Mouse (Mus musculus) midbrain, embryonic 13.5 days (tissue): ENCODE results near the gene Mob1b. TPM values are rescaled to one million over a fixed set of nuclear protein-coding genes. Genes with fewer than 3 reads are reported as not detected.

Source experiments
- ATAC-seq: fragments of 200-750 bp; cut with Nextera tagmentation; 2 replicates; pipeline ENCODE4 v1.8.0; 2017; ENCODE audit warnings: mild to moderate bottlenecking, moderate TSS enrichment, moderate library complexity
- H3K27ac ChIP-seq: fragments of 300-500 bp; sonication (generic); 2 replicates; pipeline ENCODE4 v1.5.1; 2015; ENCODE audit warnings: inconsistent platforms, mild to moderate bottlenecking, moderate library complexity
- H3K27me3 ChIP-seq: fragments of 300-500 bp; sonication (generic); 2 replicates; pipeline ENCODE4 v1.6.1; 2015; ENCODE audit warnings: mild to moderate bottlenecking, inconsistent platforms
- H3K36me3 ChIP-seq: fragments of 300-500 bp; sonication (generic); 2 replicates; pipeline ENCODE4 v1.6.1; 2015; ENCODE audit warnings: mild to moderate bottlenecking, inconsistent platforms
- H3K4me1 ChIP-seq: fragments of 300-500 bp; sonication (generic); replicated peaks from 2 replicates; pipeline ENCODE4 v1.6.1; 2015; ENCODE audit warnings: inconsistent platforms
- H3K4me2 ChIP-seq: fragments of 300-500 bp; sonication (generic); replicated peaks from 2 replicates; pipeline ENCODE4 v1.6.1; 2015; ENCODE audit warnings: moderate library complexity, mild to moderate bottlenecking, inconsistent platforms
- H3K4me3 ChIP-seq: fragments of 300-500 bp; sonication (generic); replicated peaks from 2 replicates; pipeline ENCODE4 v1.5.1; 2015; ENCODE audit warnings: mild to moderate bottlenecking, inconsistent platforms
- H3K9ac ChIP-seq: fragments of 300-500 bp; sonication (generic); replicated peaks from 2 replicates; pipeline ENCODE4 v1.6.1; 2015; ENCODE audit warnings: mild to moderate bottlenecking, inconsistent platforms
- H3K9me3 ChIP-seq: fragments of 300-500 bp; sonication (generic); 2 replicates; pipeline ENCODE4 v1.6.1; 2016; ENCODE audit warnings: mild to moderate bottlenecking, inconsistent platforms
- WGBS: fragments of 180-500 bp; shearing (Covaris S2); methylation state at CpG from one replicate; pipeline ENCODE4 v1.1.7; 2015; 5-methylcytosine and 5-hydroxymethylcytosine counted together
- polyA plus RNA-seq: library from polyadenylated mRNA; unstranded; fragments of >200 nt; fragmentation: Nextera tagmentation; extraction: Ambion mirVana; gene quantifications from 2 replicates; pipeline ENCODE4 v1.2.1, GENCODE M21; 2015

The Mob1b gene
- polyA plus RNA-seq, 1 experiment from 2014 or later = 12.0 TPM

GRCm38 (mm10) chr5:88762611-88763010 lies 42.0 kb downstream of the Mob1b start:
- 92% methylated on average over 5 of the region's 5 CpGs for WGBS
- H3K4me2 ChIP-seq = no peak overlapping the region
- H3K4me1 ChIP-seq = peaks cover 22% of the 10 kb centered on the region
- ATAC-seq = no peak
- H3K27me3 ChIP-seq = no peaks in the 10 kb centered on the region
- no peaks in the 10 kb centered on the region for H3K9me3 ChIP-seq
- no peaks in the 10 kb centered on the region; the same call in 1 of the 2 replicates for H3K36me3 ChIP-seq
- no peak overlapping the region for H3K27ac ChIP-seq
- no peak overlapping the region for H3K9ac ChIP-seq
- H3K4me3 ChIP-seq = no peak overlapping the region

- H3K4me1 ChIP-seq = peaks cover 25% of the 10 kb centered on the region
- peak overlapping the region; percentile 88 for H3K27ac ChIP-seq
- WGBS = 1% methylated on average over 22 of the region's 23 CpGs
- H3K9ac ChIP-seq = peak overlapping the region; percentile 75; the same call in 1 of the 2 replicates
- H3K36me3 ChIP-seq = peaks cover 2% of the 10 kb centered on the region
- peak overlapping the region; percentile 61 for H3K4me3 ChIP-seq
- peak overlapping the region; percentile 61 for H3K4me2 ChIP-seq
- peak; percentile 74 for ATAC-seq
- no peaks in the 10 kb centered on the region for H3K9me3 ChIP-seq
- no peaks in the 10 kb centered on the region for H3K27me3 ChIP-seq
These were observed 43.9 kb downstream of the Mob1b start for GRCm38 (mm10) chr5:88764430-88764986.

GRCm38 (mm10) chr5:88764987-88765481 lies 44.4 kb downstream of the Mob1b start, which contains the start of gene Dck:
Gene Dck, plus strand, starts transcription at chr5:88764996.
- Histone ChIP-seq H3K27ac (peak within 1 kb of the TSS; percentile 88), H3K4me3 (peak within 1 kb of the TSS; percentile 61), H3K4me2 (peak within 1 kb of the TSS; percentile 61), H3K36me3 (peaks cover 4% of the 10 kb centered on the region), H3K27me3 (no peaks in the 10 kb centered on the region), H3K9me3 (no peaks in the 10 kb centered on the region), H3K4me1 (peaks cover 25% of the 10 kb centered on the region), H3K9ac (peak within 1 kb of the TSS; percentile 75)
- ATAC-seq = peak; percentile 100
- WGBS = 0% methylated on average over 51 of the region's 51 CpGs

DNA sequence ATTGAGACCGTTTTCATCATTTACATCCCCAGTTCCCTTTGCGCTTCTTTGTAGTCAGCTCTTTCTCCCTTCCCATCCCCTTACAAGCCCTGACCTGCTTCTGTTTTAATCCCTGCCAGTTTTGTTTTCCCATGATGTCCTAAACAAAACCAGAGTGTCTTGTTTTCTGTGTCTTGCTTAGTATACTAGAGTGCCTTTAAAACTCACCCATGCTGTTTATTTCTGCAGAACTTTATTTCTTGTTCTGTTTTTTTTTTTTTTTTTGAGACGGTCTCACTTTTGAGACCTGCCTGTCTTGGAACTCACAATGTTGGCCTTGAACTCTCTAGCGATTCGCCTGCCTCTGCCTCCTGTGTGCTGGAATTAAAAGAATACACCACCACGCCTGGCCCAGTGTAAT lies 44.9 kb downstream of the Mob1b start:
- Histone ChIP-seq H3K4me1 (peaks cover 25% of the 10 kb centered on the region), H3K27me3 (no peaks in the 10 kb centered on the region), H3K4me2 (peak overlapping the region; percentile 61), H3K36me3 (peaks cover 8% of the 10 kb centered on the region), H3K9ac (peak overlapping the region; percentile 75), H3K4me3 (peak overlapping the region; percentile 61), H3K27ac (peak overlapping the region; percentile 88), H3K9me3 (no peaks in the 10 kb centered on the region)
- ATAC-seq = 0 out of 2 replicates have a peak, but pooled peaks have one; percentile 0
- 10% methylated on average over 6 of the region's 6 CpGs for WGBS

DNA sequence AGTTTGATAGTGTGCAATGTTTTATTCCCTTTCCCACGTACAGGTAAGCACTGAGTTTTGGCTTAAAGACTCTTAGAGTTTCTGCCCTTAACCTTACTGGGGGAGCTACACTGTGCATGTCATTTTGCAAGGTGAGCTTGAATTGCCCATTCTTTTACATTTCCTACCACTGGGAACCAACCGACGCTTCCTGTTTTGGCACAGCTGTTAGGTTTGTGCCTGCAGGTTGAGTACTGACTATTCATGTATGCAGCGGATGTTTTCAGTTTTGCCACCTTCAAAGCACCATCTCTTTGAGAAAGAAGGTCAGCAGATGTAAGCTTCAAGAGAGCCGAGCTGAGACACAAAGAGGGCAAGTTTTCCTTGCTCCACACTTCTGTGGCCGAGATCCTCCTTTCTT lies 45.5 kb downstream of the Mob1b start:
- WGBS = 54% methylated on average over 6 of the region's 6 CpGs
- no peak overlapping the region for H3K27ac ChIP-seq
- peaks cover 25% of the 10 kb centered on the region for H3K4me1 ChIP-seq
- H3K27me3 ChIP-seq = no peaks in the 10 kb centered on the region
- no peaks in the 10 kb centered on the region for H3K9me3 ChIP-seq
- peaks cover 11% of the 10 kb centered on the region for H3K36me3 ChIP-seq
- ATAC-seq = no peak
- H3K4me3 ChIP-seq = peak overlapping the region; percentile 61
- H3K4me2 ChIP-seq = peak overlapping the region; percentile 61
- peak overlapping the region; percentile 75 for H3K9ac ChIP-seq

GRCm38 (mm10) chr5:88766863-88767262 lies 46.2 kb downstream of the Mob1b start:
- Histone ChIP-seq H3K27ac (no peak overlapping the region), H3K9ac (peak overlapping the region; percentile 75; the same call in 1 of the 2 replicates), H3K4me3 (peak overlapping the region; percentile 61), H3K36me3 (peaks cover 18% of the 10 kb centered on the region), H3K27me3 (no peaks in the 10 kb centered on the region), H3K4me1 (peaks cover 25% of the 10 kb centered on the region), H3K9me3 (no peaks in the 10 kb centered on the region), H3K4me2 (peak overlapping the region; percentile 61)
- ATAC-seq = no peak
- WGBS = 95% methylated on average over 5 of the region's 5 CpGs

- Histone ChIP-seq H3K27ac (no peak overlapping the region), H3K4me1 (peaks cover 25% of the 10 kb centered on the region), H3K27me3 (no peaks in the 10 kb centered on the region), H3K9ac (no peak overlapping the region), H3K9me3 (no peaks in the 10 kb centered on the region), H3K36me3 (peaks cover 30% of the 10 kb centered on the region), H3K4me3 (no peak overlapping the region), H3K4me2 (no peak overlapping the region)
- 95% methylated on average over 6 of the region's 6 CpGs for WGBS
- ATAC-seq = no peak
These were observed 47.5 kb downstream of the Mob1b start for GRCm38 (mm10) chr5:88768201-88768600.

DNA sequence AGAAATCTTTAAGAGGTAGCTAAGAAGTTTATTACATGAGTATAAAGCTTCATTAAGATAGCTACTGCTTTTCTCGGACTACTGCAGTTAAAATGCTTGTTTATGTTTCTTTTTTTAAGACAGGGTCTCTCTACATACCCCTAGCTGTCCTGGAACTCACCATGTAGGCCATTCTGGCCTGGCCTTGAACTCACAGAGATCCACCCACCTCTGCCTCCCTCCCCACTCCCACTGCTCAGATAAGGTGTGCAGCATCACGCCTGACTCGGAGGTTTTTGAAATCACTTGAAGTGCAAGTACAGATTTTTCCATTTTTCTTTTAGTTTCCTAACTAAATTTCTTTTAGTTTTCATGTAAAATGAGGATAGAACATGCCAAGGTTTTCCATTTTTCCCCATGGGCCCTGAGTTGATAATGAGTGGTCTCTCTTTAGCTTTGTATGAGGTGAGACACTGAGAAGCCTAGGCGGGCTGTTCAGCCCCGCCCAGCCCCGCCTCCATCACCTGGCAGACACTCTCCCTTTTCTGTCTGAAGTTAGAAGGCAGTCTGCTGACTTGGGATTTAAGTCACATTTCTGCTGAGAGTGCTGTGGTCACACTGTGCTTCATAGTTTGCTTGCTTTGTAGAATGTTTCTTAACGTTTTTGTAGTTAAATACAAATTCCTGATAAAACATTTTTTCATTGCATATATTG lies 61.6 kb downstream of the Mob1b start:
- Histone ChIP-seq H3K9me3 (no peaks in the 10 kb centered on the region), H3K4me1 (no peaks in the 10 kb centered on the region), H3K27ac (no peak overlapping the region), H3K4me2 (no peak overlapping the region), H3K4me3 (no peak overlapping the region), H3K36me3 (peaks cover 57% of the 10 kb centered on the region), H3K9ac (no peak overlapping the region), H3K27me3 (no peaks in the 10 kb centered on the region)
- 89% methylated on average over 7 of the region's 7 CpGs for WGBS
- ATAC-seq = no peak

DNA sequence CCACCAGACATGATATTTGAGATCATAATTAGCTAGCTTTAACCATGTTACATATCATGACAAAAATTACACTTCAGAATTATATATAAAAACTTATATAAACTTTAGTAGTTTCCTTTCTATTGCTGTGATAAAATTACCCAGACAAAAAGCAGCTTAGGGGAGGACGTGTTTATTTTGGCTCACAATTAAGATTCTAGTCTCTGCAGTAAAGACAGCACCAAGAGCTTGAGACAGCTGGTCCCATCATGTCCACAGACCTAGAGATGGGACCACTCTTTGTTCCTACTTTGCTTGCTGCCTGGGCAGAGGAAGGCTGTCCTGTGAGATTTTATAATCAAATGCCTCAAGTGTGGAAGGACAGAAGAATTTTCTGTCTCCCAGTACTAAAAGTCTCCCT lies 64.4 kb downstream of the Mob1b start:
- H3K4me1 ChIP-seq = no peaks in the 10 kb centered on the region
- H3K4me3 ChIP-seq = no peak overlapping the region
- peaks cover 44% of the 10 kb centered on the region for H3K36me3 ChIP-seq
- no peaks in the 10 kb centered on the region for H3K9me3 ChIP-seq
- no peak overlapping the region for H3K27ac ChIP-seq
- H3K4me2 ChIP-seq = no peak overlapping the region
- WGBS = 89% methylated on average over 1 of the region's 1 CpGs
- no peak overlapping the region for H3K9ac ChIP-seq
- no peak for ATAC-seq
- H3K27me3 ChIP-seq = no peaks in the 10 kb centered on the region

- Histone ChIP-seq H3K4me1 (no peaks in the 10 kb centered on the region), H3K27ac (no peak overlapping the region), H3K4me3 (no peak overlapping the region), H3K9me3 (no peaks in the 10 kb centered on the region), H3K4me2 (no peak overlapping the region), H3K36me3 (peaks cover 5% of the 10 kb centered on the region; the same call in 1 of the 2 replicates), H3K9ac (no peak overlapping the region), H3K27me3 (no peaks in the 10 kb centered on the region)
- ATAC-seq = no peak
- 62% methylated on average over 9 of the region's 9 CpGs for WGBS
These were observed 70.0 kb downstream of the Mob1b start for GRCm38 (mm10) chr5:88790675-88791074.

DNA sequence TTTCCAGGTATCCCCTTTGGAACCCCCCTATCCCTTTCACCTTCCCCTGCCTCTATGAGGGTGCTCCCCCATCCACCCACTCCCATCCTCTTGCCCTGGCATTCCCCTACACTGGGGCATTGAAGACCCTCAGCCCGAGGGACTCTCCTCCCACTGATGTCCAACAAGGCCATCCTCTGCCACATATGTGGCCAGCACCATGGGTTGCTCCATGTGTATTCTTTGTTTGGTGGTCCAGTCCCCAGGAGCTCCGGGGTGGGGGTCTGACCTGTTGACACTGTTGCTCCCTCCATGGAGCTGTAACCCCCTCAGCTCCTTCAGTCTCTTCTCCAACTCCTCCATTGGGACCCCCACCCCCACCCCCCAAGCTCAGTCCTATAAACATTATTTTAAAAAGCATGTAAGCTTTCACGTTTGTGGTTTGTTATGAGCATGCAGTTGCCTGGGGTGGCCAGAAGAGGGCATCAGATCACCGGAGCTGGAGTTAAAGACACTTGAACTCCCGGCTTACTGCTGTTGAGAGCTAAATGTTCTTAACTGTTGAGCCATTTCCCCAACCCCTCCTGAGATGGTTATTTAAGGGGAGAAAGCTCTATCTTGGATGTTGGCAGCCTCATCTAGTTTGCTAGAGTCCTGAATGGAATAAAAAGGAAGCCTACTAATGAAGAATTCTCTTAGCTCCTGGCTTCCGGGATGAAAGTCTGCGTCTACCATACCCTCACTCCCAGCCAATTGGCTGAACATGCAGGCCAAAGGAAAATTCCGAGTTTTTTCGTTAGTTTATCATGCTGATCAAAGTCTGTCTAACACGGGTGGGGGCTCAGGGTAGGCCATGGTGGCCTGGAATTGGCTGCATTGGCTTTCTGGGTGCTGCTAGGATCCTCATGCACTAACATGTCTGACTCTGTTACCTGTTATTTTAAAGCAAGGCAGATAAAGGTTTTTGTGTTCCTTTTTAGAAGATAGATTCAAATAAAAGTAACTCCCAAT lies 70.9 kb downstream of the Mob1b start:
- no peak overlapping the region for H3K9ac ChIP-seq
- no peaks in the 10 kb centered on the region for H3K9me3 ChIP-seq
- no peak overlapping the region for H3K27ac ChIP-seq
- H3K4me1 ChIP-seq = no peaks in the 10 kb centered on the region
- no peaks in the 10 kb centered on the region for H3K36me3 ChIP-seq
- no peak overlapping the region for H3K4me2 ChIP-seq
- no peak overlapping the region for H3K4me3 ChIP-seq
- H3K27me3 ChIP-seq = no peaks in the 10 kb centered on the region
- peak; percentile 75 for ATAC-seq
- WGBS = 43% methylated on average over 10 of the region's 10 CpGs
